Mouse (Mus musculus) hindbrain, embryonic 11.5 days (tissue): ENCODE measurements around the gene Ltbp1. TPM values are rescaled to one million over a fixed set of nuclear protein-coding genes. Genes with fewer than 3 reads are reported as not detected.

Experiments used
- ATAC-seq: fragments of 200-750 bp; cut with Nextera tagmentation; 2 replicates; pipeline ENCODE4 v1.8.0; 2017; ENCODE audit warnings: mild to moderate bottlenecking, moderate TSS enrichment, moderate library complexity; ENCODE audit not compliant: low FRiP score
- DNase-seq: peaks from one replicate; pipeline ENCODE4 v3.0.0-alpha.2; 2015; ENCODE audit warnings: low spot score
- H3K27ac ChIP-seq: fragments of 300-500 bp; sonication (generic); 2 replicates; pipeline ENCODE4 v1.5.1; 2014; ENCODE audit warnings: mild to moderate bottlenecking, low read depth, low read length
- H3K27me3 ChIP-seq: fragments of 300-500 bp; sonication (generic); 2 replicates; pipeline ENCODE4 v1.6.1; 2014; ENCODE audit warnings: mild to moderate bottlenecking, low read length, moderate library complexity, mixed read lengths; ENCODE audit not compliant: control insufficient read depth, insufficient read depth
- H3K36me3 ChIP-seq: fragments of 300-500 bp; sonication (generic); 2 replicates; pipeline ENCODE4 v1.6.1; 2014; ENCODE audit warnings: mild to moderate bottlenecking, low read length, moderate library complexity, mixed read lengths; ENCODE audit not compliant: control insufficient read depth, insufficient read depth
- H3K4me1 ChIP-seq: fragments of 300-500 bp; sonication (generic); replicated peaks from 2 replicates; pipeline ENCODE4 v1.6.1; 2014; ENCODE audit warnings: low read length, mixed read lengths; ENCODE audit not compliant: control insufficient read depth, insufficient read depth
- H3K4me2 ChIP-seq: fragments of 300-500 bp; sonication (generic); replicated peaks from 2 replicates; pipeline ENCODE4 v1.6.1; 2014; ENCODE audit warnings: mild to moderate bottlenecking, low read depth, low read length
- H3K4me3 ChIP-seq: fragments of 300-500 bp; sonication (generic); 2 replicates; pipeline ENCODE4 v1.5.1; 2014; ENCODE audit warnings: low read depth, low read length
- H3K9ac ChIP-seq: fragments of 300-500 bp; sonication (generic); 2 replicates; pipeline ENCODE4 v1.6.1; 2014; ENCODE audit warnings: low read depth, low read length
- H3K9me3 ChIP-seq: fragments of 300-500 bp; sonication (generic); 2 replicates; pipeline ENCODE4 v1.6.1; 2016; ENCODE audit warnings: low read length; ENCODE audit not compliant: control insufficient read depth
- WGBS: fragments of 180-500 bp; shearing (Covaris S2); extraction: QIAGEN DNeasy Blood & Tissue Kit; methylation state at CpG from one replicate; pipeline ENCODE4 v1.1.7; 2014; 5-methylcytosine and 5-hydroxymethylcytosine counted together
- polyA plus RNA-seq: library from polyadenylated mRNA; unstranded; fragments of >200 nt; fragmentation: Nextera tagmentation; extraction: Ambion mirVana; gene quantifications from 2 replicates; pipeline ENCODE4 v1.2.1, GENCODE M21; 2014

The Ltbp1 gene
- polyA plus RNA-seq, 1 experiment from 2014 or later, result 5.7 TPM

GRCm38 (mm10) chr17:75263336-75263990 is 258.1 kb downstream of the Ltbp1 start:
- H3K9ac ChIP-seq, result no peak overlapping the region
- no peaks in the 10 kb centered on the region for H3K9me3 ChIP-seq
- H3K4me3 ChIP-seq, result no peak overlapping the region
- ATAC-seq (no peak), DNase-seq (peak; percentile 16)
- 59% methylated on average over 3 of the region's 3 CpGs for WGBS
- H3K4me1 ChIP-seq, result no peaks in the 10 kb centered on the region
- no peaks in the 10 kb centered on the region for H3K27me3 ChIP-seq
- no peak overlapping the region for H3K27ac ChIP-seq
- no peak overlapping the region for H3K4me2 ChIP-seq
- no peaks in the 10 kb centered on the region for H3K36me3 ChIP-seq

GRCm38 (mm10) chr17:75268506-75268905 is 263.1 kb downstream of the Ltbp1 start:
- Histone ChIP-seq H3K4me2 (no peak overlapping the region), H3K27ac (no peak overlapping the region), H3K27me3 (no peaks in the 10 kb centered on the region), H3K9ac (no peak overlapping the region), H3K36me3 (no peaks in the 10 kb centered on the region), H3K9me3 (no peaks in the 10 kb centered on the region), H3K4me3 (no peak overlapping the region), H3K4me1 (no peaks in the 10 kb centered on the region)
- 89% methylated on average over 4 of the region's 4 CpGs for whole genome bisulfite sequencing
- DNase-seq (no peak), ATAC-seq (no peak)

- DNase-seq (no peak), ATAC-seq (no peak)
- Histone ChIP-seq H3K9me3 (no peaks in the 10 kb centered on the region), H3K36me3 (no peaks in the 10 kb centered on the region), H3K4me2 (no peak overlapping the region), H3K9ac (no peak overlapping the region), H3K4me1 (no peaks in the 10 kb centered on the region), H3K27me3 (no peaks in the 10 kb centered on the region), H3K27ac (no peak overlapping the region), H3K4me3 (no peak overlapping the region)
- 92% methylated on average over 3 of the region's 3 CpGs for WGBS
Measured at GRCm38 (mm10) chr17:75272446-75272845, 267.1 kb downstream of the Ltbp1 start.

GRCm38 (mm10) chr17:75273272-75273671 is 267.9 kb downstream of the Ltbp1 start:
- no peaks in the 10 kb centered on the region for H3K4me1 ChIP-seq
- H3K36me3 ChIP-seq, result no peaks in the 10 kb centered on the region
- WGBS, result 79% methylated on average over 1 of the region's 1 CpGs
- no peaks in the 10 kb centered on the region for H3K27me3 ChIP-seq
- no peaks in the 10 kb centered on the region for H3K9me3 ChIP-seq
- no peak overlapping the region for H3K27ac ChIP-seq
- DNase-seq (no peak), ATAC-seq (no peak)
- no peak overlapping the region for H3K4me3 ChIP-seq
- no peak overlapping the region for H3K9ac ChIP-seq
- H3K4me2 ChIP-seq, result no peak overlapping the region

GRCm38 (mm10) chr17:75275302-75275701 is 269.9 kb downstream of the Ltbp1 start:
- ATAC-seq (no peak), DNase-seq (no peak)
- no peak overlapping the region for H3K27ac ChIP-seq
- no peak overlapping the region for H3K9ac ChIP-seq
- WGBS, result 87% methylated on average over 6 of the region's 6 CpGs
- no peak overlapping the region for H3K4me2 ChIP-seq
- no peaks in the 10 kb centered on the region for H3K36me3 ChIP-seq
- H3K4me1 ChIP-seq, result no peaks in the 10 kb centered on the region
- no peaks in the 10 kb centered on the region for H3K9me3 ChIP-seq
- no peaks in the 10 kb centered on the region for H3K27me3 ChIP-seq
- H3K4me3 ChIP-seq, result no peak overlapping the region

- ATAC-seq (no peak), DNase-seq (no peak)
- no peaks in the 10 kb centered on the region for H3K9me3 ChIP-seq
- H3K36me3 ChIP-seq, result no peaks in the 10 kb centered on the region
- H3K27me3 ChIP-seq, result no peaks in the 10 kb centered on the region
- no peak overlapping the region for H3K27ac ChIP-seq
- WGBS, result 91% methylated on average over 1 of the region's 1 CpGs
- no peak overlapping the region for H3K4me2 ChIP-seq
- H3K4me3 ChIP-seq, result no peak overlapping the region
- no peaks in the 10 kb centered on the region for H3K4me1 ChIP-seq
- no peak overlapping the region for H3K9ac ChIP-seq
Measured at GRCm38 (mm10) chr17:75278106-75278505, 272.7 kb downstream of the Ltbp1 start.

- H3K4me1 ChIP-seq, result no peaks in the 10 kb centered on the region
Measured at GRCm38 (mm10) chr17:75278561-75278960, 273.2 kb downstream of the Ltbp1 start.

GRCm38 (mm10) chr17:75281345-75281744 is 276.0 kb downstream of the Ltbp1 start:
- H3K9me3 ChIP-seq, result no peaks in the 10 kb centered on the region
- H3K4me2 ChIP-seq, result no peak overlapping the region
- no peaks in the 10 kb centered on the region for H3K27me3 ChIP-seq
- H3K9ac ChIP-seq, result no peak overlapping the region
- no peak overlapping the region for H3K27ac ChIP-seq
- no peaks in the 10 kb centered on the region for H3K36me3 ChIP-seq
- DNase-seq (no peak), ATAC-seq (no peak)
- WGBS, result 57% methylated on average over 5 of the region's 5 CpGs
- no peaks in the 10 kb centered on the region for H3K4me1 ChIP-seq
- no peak overlapping the region for H3K4me3 ChIP-seq

More at GRCm38 (mm10) chr17:75278561-75278960, 273.2 kb downstream of the Ltbp1 start:
- H3K9me3 ChIP-seq, result no peaks in the 10 kb centered on the region
- DNase-seq (no peak), ATAC-seq (no peak)
- H3K4me3 ChIP-seq, result no peak overlapping the region
- 80% methylated on average over 6 of the region's 6 CpGs for WGBS
- H3K36me3 ChIP-seq, result no peaks in the 10 kb centered on the region
- H3K27me3 ChIP-seq, result no peaks in the 10 kb centered on the region
- no peak overlapping the region for H3K27ac ChIP-seq
- no peak overlapping the region for H3K4me2 ChIP-seq
- H3K9ac ChIP-seq, result no peak overlapping the region

- DNase-seq (no peak), ATAC-seq (no peak)
- WGBS, result 89% methylated on average over 9 of the region's 9 CpGs
- Histone ChIP-seq H3K4me2 (no peak overlapping the region), H3K36me3 (no peaks in the 10 kb centered on the region), H3K9me3 (no peaks in the 10 kb centered on the region), H3K27ac (no peak overlapping the region), H3K4me3 (no peak overlapping the region), H3K27me3 (no peaks in the 10 kb centered on the region), H3K9ac (no peak overlapping the region), H3K4me1 (no peaks in the 10 kb centered on the region)
Measured at GRCm38 (mm10) chr17:75284876-75285708, 279.7 kb downstream of the Ltbp1 start.
